Mouse (Mus musculus) liver, postnatal 0 days (tissue): ENCODE results near the gene Zscan26. TPM values are rescaled to one million over a fixed set of nuclear protein-coding genes. Genes with fewer than 3 reads are reported as not detected.
A peak's percentile ranks its signal among the peaks of the same experiment; 100 is the strongest.
"Not testable (repeated sequence)": the region's sequence is repeated elsewhere in the genome, so short reads cannot be mapped to it uniquely, and the experiment has no call there.

Experiments
- ATAC-seq: fragments of 200-750 bp; cut with Nextera tagmentation; 2 replicates; pipeline ENCODE4 v1.8.0; 2017; ENCODE audit warnings: mild to moderate bottlenecking, moderate library complexity
- DNase-seq: peaks from one replicate; pipeline ENCODE4 v3.0.0-alpha.2; 2016
- H3K27ac ChIP-seq: fragments of 300-500 bp; sonication (generic); 2 replicates; pipeline ENCODE4 v1.5.1; 2014; ENCODE audit warnings: antibody characterized with exemption, moderate library complexity, mild to moderate bottlenecking, low read depth
- H3K27me3 ChIP-seq: fragments of 300-500 bp; sonication (generic); 2 replicates; pipeline ENCODE4 v1.6.1; 2014; ENCODE audit warnings: low read length, control low read depth, mixed read lengths; ENCODE audit not compliant: insufficient read depth
- H3K36me3 ChIP-seq: fragments of 300-500 bp; sonication (generic); replicated peaks from 2 replicates; pipeline ENCODE4 v1.6.1; 2014; ENCODE audit warnings: mild to moderate bottlenecking, control low read depth, low read length, moderate library complexity, mixed read lengths; ENCODE audit not compliant: insufficient read depth
- H3K4me1 ChIP-seq: fragments of 300-500 bp; sonication (generic); 2 replicates; pipeline ENCODE4 v1.6.1; 2014; ENCODE audit warnings: antibody characterized with exemption, mild to moderate bottlenecking, control low read depth; ENCODE audit not compliant: insufficient read depth
- H3K4me2 ChIP-seq: fragments of 300-500 bp; sonication (generic); 2 replicates; pipeline ENCODE4 v1.6.1; 2014; ENCODE audit warnings: low read depth, mild to moderate bottlenecking, low read length, moderate library complexity, mixed read lengths
- H3K4me3 ChIP-seq: fragments of 300-500 bp; sonication (generic); 2 replicates; pipeline ENCODE4 v1.5.1; 2014; ENCODE audit warnings: low read depth, low read length
- H3K9ac ChIP-seq: fragments of 300-500 bp; sonication (generic); replicated peaks from 2 replicates; pipeline ENCODE4 v1.6.1; 2014; ENCODE audit warnings: mild to moderate bottlenecking, moderate library complexity
- H3K9me3 ChIP-seq: fragments of 300-500 bp; sonication (generic); 2 replicates; pipeline ENCODE4 v1.6.1; 2016; ENCODE audit warnings: mild to moderate bottlenecking, control low read depth, low read length, mixed read lengths
- CTCF ChIP-seq: sonication (generic); IDR thresholded peaks from 2 replicates; pipeline ENCODE4 v1.5.1; 2016; ENCODE audit warnings: antibody characterized with exemption, low read depth
- EP300 ChIP-seq: IDR thresholded peaks from 2 replicates; pipeline ENCODE4 v1.6.1; 2016; ENCODE audit warnings: antibody characterized with exemption, low read depth, mild to moderate bottlenecking
- WGBS: fragments of 180-500 bp; shearing (Covaris S2); extraction: QIAGEN DNeasy Blood & Tissue Kit; methylation state at CpG from one replicate; pipeline ENCODE4 v1.1.7; 2014; ENCODE audit not compliant: insufficient replicate concordance; 5-methylcytosine and 5-hydroxymethylcytosine counted together
- polyA plus RNA-seq: library from polyadenylated mRNA; unstranded; fragments of >200 nt; fragmentation: Nextera tagmentation; extraction: Ambion mirVana; gene quantifications from 2 replicates; pipeline ENCODE4 v1.2.1, GENCODE M21; 2015

Zscan26 gene
- polyA plus RNA-seq = 13.3 and 15.2 TPM in 2 replicates

DNA sequence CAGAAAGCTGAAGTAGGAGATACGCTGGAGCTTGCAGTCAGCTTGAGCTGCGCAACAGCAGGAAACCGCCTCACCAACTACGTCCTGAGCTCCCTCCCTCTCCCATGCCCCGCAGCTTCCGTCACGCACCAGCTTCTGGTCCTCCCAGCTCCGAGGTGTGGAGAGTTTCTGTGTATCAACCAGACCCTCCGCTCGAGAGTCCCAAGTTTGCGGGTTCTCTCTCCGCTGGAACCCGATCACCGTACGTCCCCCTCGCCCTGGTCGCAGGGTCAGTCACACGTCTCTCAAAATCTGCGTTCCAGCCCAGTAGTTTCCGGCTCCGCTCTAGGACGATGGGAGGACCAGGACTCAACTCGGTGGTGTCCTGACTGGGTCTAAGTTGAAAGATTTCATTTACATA lies at the start of gene Zscan26:
TSS of gene Zscan26 (minus strand) at position 282 of the 400 bp plus-strand sequence.
- Histone ChIP-seq H3K27me3 (no peaks in the 10 kb centered on the region), H3K4me2 (peak within 1 kb of the TSS; percentile 75), H3K9me3 (no peaks in the 10 kb centered on the region), H3K9ac (peak within 1 kb of the TSS; percentile 61), H3K4me3 (peak within 1 kb of the TSS; percentile 58), H3K36me3 (0 out of 2 replicates have a peak, but pooled peaks cover 4% of the 10 kb centered on the region), H3K4me1 (peaks cover 23% of the 10 kb centered on the region), H3K27ac (peak within 1 kb of the TSS; percentile 81)
- under 1% methylated on average over 23 of the region's 23 CpGs for WGBS
- DNase-seq (peak; percentile 85), ATAC-seq (peak; percentile 95)
- 0 out of 2 replicates have a peak, but pooled peaks have one; percentile 38 for TF ChIP-seq EP300
- TF ChIP-seq CTCF = no peak

DNA sequence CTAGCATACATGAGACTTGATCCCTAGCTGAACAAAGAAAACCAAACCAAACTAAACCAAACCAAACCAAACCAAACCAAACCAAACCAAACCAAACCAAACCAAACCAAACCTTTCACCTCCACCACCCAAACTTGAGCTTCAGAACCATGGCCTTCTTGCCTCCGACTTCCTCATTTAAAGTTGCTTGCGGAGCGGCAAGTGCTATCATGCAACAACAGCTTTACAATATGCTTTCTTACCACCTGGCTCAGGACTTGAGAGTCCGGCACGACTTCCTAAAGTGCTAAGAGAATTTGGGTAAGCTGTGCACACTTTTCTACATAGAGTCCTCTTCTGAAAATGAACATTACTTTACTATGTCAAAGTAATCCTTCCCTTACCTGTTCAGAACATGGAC lies 48.8 kb upstream of the Zscan26 start:
- WGBS = 73% methylated on average over 5 of the region's 5 CpGs
- TF ChIP-seq CTCF (no peak), EP300 (no peak)
- ATAC-seq = no peak

DNA sequence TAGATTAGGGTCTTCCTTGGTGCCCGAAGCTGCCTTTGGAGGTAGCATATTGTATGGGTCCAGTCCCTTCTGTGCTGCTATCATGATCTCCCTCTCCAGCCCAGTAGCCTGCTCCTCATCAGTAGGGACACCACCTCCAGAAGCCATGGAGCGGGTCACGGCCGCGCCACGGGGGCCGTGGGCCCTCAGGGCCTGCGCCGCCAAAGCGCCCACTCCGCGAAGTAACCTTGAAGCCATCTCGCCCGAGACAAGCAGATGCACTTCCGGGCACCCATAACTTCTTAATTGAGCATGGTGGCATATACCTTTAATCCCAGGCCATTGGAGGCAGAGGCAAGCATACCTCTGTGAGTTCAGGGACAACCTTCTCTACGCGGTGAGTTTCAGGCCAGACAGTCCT lies 47.7 kb upstream of the Zscan26 start, which contains the start of gene Gm11273:
TSS of gene Gm11273 (minus strand) at position 237 of the 400 bp plus-strand sequence.
- ATAC-seq = not testable (repeated sequence)
- 92% methylated on average over 16 of the region's 17 CpGs for WGBS

More for the DNA sequence above, 48.8 kb upstream of the Zscan26 start:
- H3K27ac ChIP-seq = no peak overlapping the region
- no peak overlapping the region for H3K4me3 ChIP-seq
- H3K9ac ChIP-seq = no peak overlapping the region
- H3K4me1 ChIP-seq = 0 out of 2 replicates have a peak, but pooled peaks cover 3% of the 10 kb centered on the region
- no peaks in the 10 kb centered on the region for H3K27me3 ChIP-seq
- DNase-seq = no peak
- H3K4me2 ChIP-seq = no peak overlapping the region
- H3K36me3 ChIP-seq = no peaks in the 10 kb centered on the region
- H3K9me3 ChIP-seq = no peaks in the 10 kb centered on the region

DNA sequence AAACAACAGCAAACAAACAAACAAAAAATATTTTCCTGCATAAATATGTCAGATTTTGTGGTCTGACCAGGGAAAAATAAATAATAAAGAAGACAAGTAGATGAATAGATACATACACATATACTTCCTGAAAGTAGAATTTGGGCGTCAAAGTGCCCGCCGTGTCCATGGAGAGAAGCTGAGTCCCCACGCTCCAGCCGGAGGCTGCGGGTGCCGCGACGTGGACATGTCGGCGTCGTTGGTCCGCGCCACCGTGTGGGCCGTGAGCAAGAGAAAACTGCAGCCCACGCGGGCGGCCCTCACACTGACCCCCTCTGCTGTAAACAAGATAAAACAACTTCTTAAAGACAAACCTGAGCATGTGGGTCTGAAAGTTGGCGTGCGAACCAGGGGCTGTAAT lies 41.5 kb upstream of the Zscan26 start, which contains the start of gene AK157302:
TSS of gene AK157302 (plus strand) at position 144 of the 400 bp plus-strand sequence.
- 87% methylated on average over 21 of the region's 21 CpGs for WGBS
- no peak for DNase-seq
- no peaks in the 10 kb centered on the region for H3K4me1 ChIP-seq
- no peak within 1 kb of the TSS for H3K4me2 ChIP-seq
- ATAC-seq = no peak
- no peak within 1 kb of the TSS for H3K27ac ChIP-seq
- H3K4me3 ChIP-seq = no peak within 1 kb of the TSS
- H3K36me3 ChIP-seq = no peaks in the 10 kb centered on the region
- H3K9me3 ChIP-seq = no peaks in the 10 kb centered on the region
- H3K27me3 ChIP-seq = no peaks in the 10 kb centered on the region
- no peak within 1 kb of the TSS for H3K9ac ChIP-seq
- no peak for TF ChIP-seq EP300
- TF ChIP-seq CTCF = no peak

More for the DNA sequence above, 47.7 kb upstream of the Zscan26 start, which contains the start of gene Gm11273:
- H3K9ac ChIP-seq, H3K27me3 ChIP-seq, H3K4me3 ChIP-seq, DNase-seq, H3K4me2 ChIP-seq, H3K4me1 ChIP-seq, H3K36me3 ChIP-seq, H3K27ac ChIP-seq, H3K9me3 ChIP-seq: not testable (repeated sequence)

DNA sequence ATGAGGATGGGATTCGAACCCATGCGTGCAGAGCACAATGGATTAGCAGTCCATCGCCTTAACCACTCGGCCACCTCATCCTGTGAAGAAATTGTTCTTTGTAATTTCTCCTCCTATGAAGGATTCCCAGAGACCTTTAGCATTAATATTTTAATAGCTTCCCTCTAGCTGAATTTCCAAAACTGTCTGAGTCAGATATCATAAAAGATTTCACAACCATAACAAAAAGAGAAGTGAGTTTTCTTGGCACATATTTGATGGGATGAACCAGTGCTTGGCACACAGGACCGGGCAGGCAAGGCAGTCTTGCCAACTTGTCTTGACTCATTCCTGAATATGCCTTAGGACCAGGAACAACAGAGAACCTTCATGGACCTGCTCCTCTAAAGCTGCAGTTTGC lies 39.3 kb upstream of the Zscan26 start:
- Histone ChIP-seq H3K4me2 (no peak overlapping the region), H3K9me3 (no peaks in the 10 kb centered on the region), H3K4me1 (no peaks in the 10 kb centered on the region), H3K4me3 (no peak overlapping the region), H3K9ac (no peak overlapping the region), H3K27me3 (no peaks in the 10 kb centered on the region), H3K36me3 (no peaks in the 10 kb centered on the region), H3K27ac (no peak overlapping the region)
- no peak for DNase-seq
- 85% methylated on average over 5 of the region's 5 CpGs for WGBS
- ATAC-seq = no peak
- TF ChIP-seq CTCF = no peak
- TF ChIP-seq EP300 = no peak

DNA sequence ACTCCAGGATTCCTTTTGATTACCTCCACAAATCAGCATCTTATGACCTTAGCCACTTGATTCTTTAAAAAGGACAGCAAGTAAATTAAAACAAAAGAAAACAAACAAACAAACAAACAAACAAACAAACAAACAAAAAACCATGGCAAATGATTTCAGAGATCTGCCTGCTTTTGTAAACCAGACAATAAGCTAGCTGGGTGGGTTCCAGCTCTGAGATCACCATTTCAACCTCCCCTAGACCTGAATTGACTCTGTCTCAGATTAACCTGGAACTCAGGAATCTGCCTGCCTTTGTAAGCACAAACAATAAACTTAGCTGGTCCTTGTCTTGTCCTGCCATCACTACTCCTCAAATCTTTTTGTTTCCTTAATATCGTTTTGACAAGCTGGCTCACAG lies 33.4 kb upstream of the Zscan26 start:
- Histone ChIP-seq H3K4me1 (no peaks in the 10 kb centered on the region), H3K27me3 (no peaks in the 10 kb centered on the region), H3K9me3 (peaks cover 3% of the 10 kb centered on the region; the same call in 1 of the 2 replicates), H3K4me2 (no peak overlapping the region), H3K36me3 (no peaks in the 10 kb centered on the region), H3K9ac (no peak overlapping the region), H3K27ac (no peak overlapping the region), H3K4me3 (no peak overlapping the region)
- WGBS = 73% methylated on average over 1 of the region's 1 CpGs
- no peak for TF ChIP-seq EP300
- no peak for TF ChIP-seq CTCF
- DNase-seq (no peak), ATAC-seq (no peak)

DNA sequence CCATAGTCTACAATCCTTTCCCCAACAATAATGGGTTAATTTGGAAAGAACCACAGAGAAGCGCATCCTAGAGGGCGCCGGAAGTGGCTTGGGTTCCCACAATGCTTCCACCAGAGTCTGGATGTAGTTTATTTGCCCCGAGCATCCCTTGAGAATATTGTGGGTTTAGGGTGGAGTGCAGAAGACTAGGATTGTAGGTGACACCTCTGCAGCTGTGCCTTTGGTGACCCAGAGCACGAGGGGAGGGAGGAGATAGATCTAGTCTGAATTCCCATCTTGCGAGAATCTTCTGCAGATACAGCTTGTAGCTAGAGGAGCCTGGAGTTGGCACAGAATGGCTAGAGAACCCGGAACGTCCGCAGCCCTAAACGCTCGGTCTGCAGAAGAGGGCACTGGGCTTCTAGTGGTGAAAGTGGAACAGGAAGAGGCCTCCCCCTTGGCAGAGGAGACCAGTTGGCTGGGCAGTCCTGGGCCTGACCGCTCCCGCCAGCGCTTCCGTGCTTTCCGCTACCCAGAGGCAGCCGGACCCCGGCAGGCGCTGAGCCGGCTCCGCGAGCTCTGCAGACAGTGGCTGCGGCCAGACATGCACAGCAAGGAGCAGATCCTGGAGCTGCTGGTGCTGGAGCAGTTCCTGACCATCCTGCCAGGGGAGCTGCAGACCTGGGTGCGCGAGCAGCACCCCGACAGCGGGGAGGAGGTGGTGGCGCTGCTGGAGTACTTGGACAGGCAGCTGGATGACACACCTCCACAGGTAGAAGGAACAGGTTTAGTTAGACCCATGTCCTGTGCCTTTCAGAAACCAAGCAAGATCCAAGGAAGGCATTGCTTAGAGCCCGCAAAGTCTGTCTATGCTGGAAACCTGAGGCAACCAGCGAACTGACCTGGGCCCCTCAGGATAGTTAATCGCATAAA lies 25.5 kb upstream of the Zscan26 start, which contains the start of the genes Zkscan4 and Gm10065:
TSS of gene Zkscan4 (plus strand) at position 149 of the 912 bp plus-strand sequence.
TSS of gene Gm10065 (minus strand) at position 683 of the 912 bp plus-strand sequence.
- not testable (repeated sequence) for H3K27me3 ChIP-seq, H3K9me3 ChIP-seq, H3K4me1 ChIP-seq, H3K36me3 ChIP-seq
- 4% methylated on average over 25 of the region's 31 CpGs for WGBS
- Histone ChIP-seq H3K4me2 (peak within 1 kb of the TSS; percentile 83), H3K4me3 (peak within 1 kb of the TSS; percentile 52), H3K27ac (peak within 1 kb of the TSS; percentile 84), H3K9ac (peak within 1 kb of the TSS; percentile 41)
- peak; percentile 56 for DNase-seq
- ATAC-seq = peak; percentile 89
